Mouse (Mus musculus): ENCODE measurements around the gene Cacng2. TPM values are rescaled to one million over a fixed set of nuclear protein-coding genes. Genes with fewer than 3 reads are reported as not detected.

Cacng2 gene
- total RNA-seq (2021), result 10 to 100 TPM; 36.1 to 37.5 TPM

GRCm38 (mm10) chr15:78119704-78120103 lies at the start of gene Cacng2:
TSS of gene Cacng2 (minus strand) at chr15:78120028.
- DNase-seq, result peak; percentile 86

GRCm38 (mm10) chr15:78169566-78169965 lies 49.7 kb upstream of the Cacng2 start:
- DNase-seq, result peak in 1 of 2 experiments; percentile 67

GRCm38 (mm10) chr15:78165292-78165691 lies 45.5 kb upstream of the Cacng2 start:
- DNase-seq, result no peak

- DNase-seq, result no peak
These were observed 44.6 kb upstream of the Cacng2 start for GRCm38 (mm10) chr15:78164466-78164865.

GRCm38 (mm10) chr15:78161946-78162345 lies 42.1 kb upstream of the Cacng2 start:
- DNase-seq, result no peak

GRCm38 (mm10) chr15:78158335-78158734 lies 38.5 kb upstream of the Cacng2 start:
- DNase-seq, result no peak

GRCm38 (mm10) chr15:78157824-78158223 lies 38.0 kb upstream of the Cacng2 start:
- no peak for DNase-seq

GRCm38 (mm10) chr15:78157330-78157729 lies 37.5 kb upstream of the Cacng2 start:
- DNase-seq, result no peak

- DNase-seq, result no peak
These were observed 35.6 kb upstream of the Cacng2 start for GRCm38 (mm10) chr15:78155421-78155820.

- no peak for DNase-seq
These were observed 33.4 kb upstream of the Cacng2 start for GRCm38 (mm10) chr15:78153045-78153775.

- DNase-seq, result no peak
These were observed 28.7 kb upstream of the Cacng2 start for GRCm38 (mm10) chr15:78148565-78148964.

- DNase-seq, result no peak
These were observed 20.4 kb upstream of the Cacng2 start for GRCm38 (mm10) chr15:78140226-78140625.

GRCm38 (mm10) chr15:78134606-78135005 lies 14.8 kb upstream of the Cacng2 start:
- no peak for DNase-seq

GRCm38 (mm10) chr15:78133389-78133788 lies 13.6 kb upstream of the Cacng2 start:
- no peak for DNase-seq

GRCm38 (mm10) chr15:78119248-78119647 lies 580 bp downstream of the Cacng2 start:
- peak; percentile 32 to 48 for DNase-seq

- peak in 1 of 2 experiments; percentile 11 for DNase-seq
These were observed 1.4 kb downstream of the Cacng2 start for GRCm38 (mm10) chr15:78118275-78118995.

- DNase-seq, result peak in 1 of 2 experiments; percentile 12
These were observed 2.1 kb downstream of the Cacng2 start for GRCm38 (mm10) chr15:78117731-78118130.

- DNase-seq, result peak in 1 of 2 experiments; percentile 10
These were observed 2.9 kb downstream of the Cacng2 start for GRCm38 (mm10) chr15:78116936-78117335.

GRCm38 (mm10) chr15:78116244-78116643 lies 3.6 kb downstream of the Cacng2 start:
- no peak for DNase-seq

GRCm38 (mm10) chr15:78099516-78099915 lies 20.3 kb downstream of the Cacng2 start:
- no peak for DNase-seq

- no peak for DNase-seq
These were observed 23.8 kb downstream of the Cacng2 start for GRCm38 (mm10) chr15:78096004-78096403.

GRCm38 (mm10) chr15:78093597-78093996 lies 26.2 kb downstream of the Cacng2 start:
- no peak for DNase-seq

- no peak for DNase-seq
These were observed 36.8 kb downstream of the Cacng2 start for GRCm38 (mm10) chr15:78082841-78083572.

Data from layer of hippocampus, postnatal 36 days (tissue).